Mouse (Mus musculus): Measurements from ENCODE around the gene Tnnt3. TPM values are rescaled to one million over a fixed set of nuclear protein-coding genes. Genes with fewer than 3 reads are reported as not detected.

The Tnnt3 gene
- polyA plus RNA-seq, 1 experiment from 2014 or later = 1.5 TPM

DNA sequence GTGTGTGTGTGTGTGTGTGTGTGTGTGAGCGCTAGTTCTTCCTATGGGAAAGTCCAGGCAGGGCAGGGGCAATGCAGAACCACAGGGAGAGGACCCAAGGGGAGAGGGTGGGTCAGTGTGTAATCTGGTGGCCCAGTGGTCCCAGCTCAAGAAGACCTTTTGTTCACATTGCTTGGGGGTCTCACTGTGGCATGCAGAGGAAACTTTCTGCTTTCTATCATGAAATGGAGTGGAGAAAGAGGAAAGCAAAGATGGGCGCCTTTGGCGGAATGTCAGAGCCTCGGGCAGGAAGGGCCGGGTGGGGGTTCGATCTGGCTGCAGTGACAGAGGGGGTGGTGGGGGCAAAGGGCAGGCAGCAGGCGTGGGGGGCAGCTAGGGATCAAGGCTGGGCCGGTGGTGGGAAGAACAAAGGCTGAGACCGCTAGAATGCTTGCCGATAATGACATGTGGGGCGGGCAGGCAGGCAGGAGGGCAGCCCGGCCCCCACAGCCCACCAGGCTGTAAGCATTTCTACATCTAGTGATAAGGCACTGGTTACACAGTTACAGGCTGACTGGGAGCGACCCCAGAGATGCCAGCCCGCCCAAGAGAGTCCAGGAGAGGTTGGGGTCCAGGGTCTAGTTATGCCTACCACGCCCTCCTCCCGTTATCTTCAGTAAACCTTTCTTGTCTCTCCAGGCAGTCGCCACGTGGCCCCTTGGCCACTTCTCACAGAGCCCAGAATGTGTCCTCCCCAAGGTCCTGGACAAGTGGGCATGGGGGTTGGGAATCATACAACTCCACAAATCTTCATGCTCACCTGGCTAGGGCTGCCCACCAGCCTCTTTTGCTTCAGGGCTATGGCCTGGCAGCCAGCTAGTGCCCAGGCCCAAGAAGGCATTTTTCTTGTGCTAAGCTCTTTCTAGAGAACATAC lies 62.6 kb downstream of the Tnnt3 start:
- no peak overlapping the region for H3K9ac ChIP-seq (replicated peaks; ENCODE audit: low read depth)
- TF ChIP-seq EP300 (IDR thresholded peaks at IDR 0.05) (no peak), CTCF (IDR thresholded peaks at IDR 0.05) (no peak)
- 34% methylated on average over 18 of the region's 18 CpGs for WGBS
- ATAC-seq = no peak
- H3K27ac ChIP-seq (ENCODE audit: low read length) = no peak overlapping the region
- no peaks in the 10 kb centered on the region for H3K27me3 ChIP-seq (replicated peaks; ENCODE audit: insufficient read depth, low read length)
- no peak overlapping the region for H3K4me2 ChIP-seq (replicated peaks; ENCODE audit: low read depth, low read length)
- no peak for DNase-seq (ENCODE audit: low spot score)
- H3K36me3 ChIP-seq (ENCODE audit: insufficient read depth, low read length) = no peaks in the 10 kb centered on the region
- H3K4me1 ChIP-seq (ENCODE audit: insufficient read depth, low read depth, low read length) = peaks cover 6% of the 10 kb centered on the region; the same call in 1 of the 2 replicates
- no peak overlapping the region for H3K4me3 ChIP-seq (ENCODE audit: low read depth, low read length)
- no peaks in the 10 kb centered on the region for H3K9me3 ChIP-seq (ENCODE audit: low read length)

DNA sequence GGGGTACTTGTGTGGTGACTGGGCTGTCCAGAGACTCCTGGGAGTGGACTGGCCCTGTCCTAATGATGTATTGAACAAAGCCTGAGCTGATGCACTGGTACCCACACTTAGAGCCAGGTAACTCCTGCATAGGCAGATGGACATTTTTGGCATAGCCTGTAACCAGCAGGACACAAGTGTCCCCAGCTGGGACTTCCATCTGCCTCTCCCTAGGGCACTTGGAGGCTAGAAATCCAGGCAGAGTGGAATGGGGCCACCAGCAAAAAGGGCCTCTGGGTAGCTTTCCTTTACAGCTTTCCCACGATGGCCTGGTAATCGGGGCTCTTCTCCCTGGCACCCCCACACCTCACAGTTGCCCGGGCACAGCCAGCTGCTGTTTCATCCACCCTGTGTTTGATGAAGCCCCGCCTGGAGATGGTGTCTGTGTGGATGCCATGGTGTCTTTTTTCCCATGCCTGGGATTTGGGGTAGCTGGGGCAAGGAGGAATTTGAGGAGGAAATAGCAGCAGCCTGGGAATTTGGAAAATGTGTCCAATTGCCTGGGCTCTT lies 63.3 kb downstream of the Tnnt3 start:
- Histone ChIP-seq H3K27me3 (replicated peaks; ENCODE audit: insufficient read depth, low read length) (no peaks in the 10 kb centered on the region), H3K9me3 (ENCODE audit: low read length) (no peaks in the 10 kb centered on the region), H3K4me1 (ENCODE audit: insufficient read depth, low read depth, low read length) (peaks cover 6% of the 10 kb centered on the region; the same call in 1 of the 2 replicates), H3K36me3 (ENCODE audit: insufficient read depth, low read length) (no peaks in the 10 kb centered on the region), H3K4me2 (replicated peaks; ENCODE audit: low read depth, low read length) (no peak overlapping the region), H3K4me3 (ENCODE audit: low read depth, low read length) (no peak overlapping the region), H3K27ac (ENCODE audit: low read length) (no peak overlapping the region), H3K9ac (replicated peaks; ENCODE audit: low read depth) (no peak overlapping the region)
- ATAC-seq = no peak
- WGBS = 56% methylated on average over 4 of the region's 4 CpGs
- no peak for DNase-seq (ENCODE audit: low spot score)
- TF ChIP-seq CTCF (IDR thresholded peaks at IDR 0.05) = no peak
- TF ChIP-seq EP300 (IDR thresholded peaks at IDR 0.05) = no peak

DNA sequence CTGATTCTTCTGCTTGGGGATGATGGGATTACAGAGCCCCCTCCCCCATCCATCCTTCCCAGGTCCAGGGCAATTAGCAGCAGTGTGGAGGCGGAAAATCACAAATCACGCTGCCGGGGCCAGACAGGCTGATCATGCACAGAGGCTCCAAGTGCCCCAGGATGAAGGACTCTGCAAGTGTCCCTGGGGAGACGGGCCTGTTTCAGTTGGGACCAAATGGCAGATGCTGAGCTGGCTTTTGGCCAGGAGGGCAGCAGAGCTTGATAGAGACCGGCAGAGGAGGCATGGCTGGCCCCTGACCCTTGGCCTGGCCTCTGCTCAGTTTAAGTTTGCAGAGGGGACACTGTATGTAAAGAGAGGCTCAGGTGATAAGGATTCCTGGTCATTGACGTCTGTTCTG lies 64.5 kb downstream of the Tnnt3 start:
- WGBS = 49% methylated on average over 6 of the region's 6 CpGs
- no peak for TF ChIP-seq CTCF (IDR thresholded peaks at IDR 0.05)
- no peak for TF ChIP-seq EP300 (IDR thresholded peaks at IDR 0.05)
- H3K4me2 ChIP-seq (replicated peaks; ENCODE audit: low read depth, low read length) = no peak overlapping the region
- H3K4me3 ChIP-seq (ENCODE audit: low read depth, low read length) = no peak overlapping the region
- no peak overlapping the region for H3K27ac ChIP-seq (ENCODE audit: low read length)
- no peaks in the 10 kb centered on the region for H3K9me3 ChIP-seq (ENCODE audit: low read length)
- ATAC-seq (no peak), DNase-seq (ENCODE audit: low spot score) (no peak)
- H3K4me1 ChIP-seq (ENCODE audit: insufficient read depth, low read depth, low read length) = peaks cover 6% of the 10 kb centered on the region; the same call in 1 of the 2 replicates
- H3K9ac ChIP-seq (replicated peaks; ENCODE audit: low read depth) = no peak overlapping the region
- no peaks in the 10 kb centered on the region for H3K27me3 ChIP-seq (replicated peaks; ENCODE audit: insufficient read depth, low read length)
- no peaks in the 10 kb centered on the region for H3K36me3 ChIP-seq (ENCODE audit: insufficient read depth, low read length)

DNA sequence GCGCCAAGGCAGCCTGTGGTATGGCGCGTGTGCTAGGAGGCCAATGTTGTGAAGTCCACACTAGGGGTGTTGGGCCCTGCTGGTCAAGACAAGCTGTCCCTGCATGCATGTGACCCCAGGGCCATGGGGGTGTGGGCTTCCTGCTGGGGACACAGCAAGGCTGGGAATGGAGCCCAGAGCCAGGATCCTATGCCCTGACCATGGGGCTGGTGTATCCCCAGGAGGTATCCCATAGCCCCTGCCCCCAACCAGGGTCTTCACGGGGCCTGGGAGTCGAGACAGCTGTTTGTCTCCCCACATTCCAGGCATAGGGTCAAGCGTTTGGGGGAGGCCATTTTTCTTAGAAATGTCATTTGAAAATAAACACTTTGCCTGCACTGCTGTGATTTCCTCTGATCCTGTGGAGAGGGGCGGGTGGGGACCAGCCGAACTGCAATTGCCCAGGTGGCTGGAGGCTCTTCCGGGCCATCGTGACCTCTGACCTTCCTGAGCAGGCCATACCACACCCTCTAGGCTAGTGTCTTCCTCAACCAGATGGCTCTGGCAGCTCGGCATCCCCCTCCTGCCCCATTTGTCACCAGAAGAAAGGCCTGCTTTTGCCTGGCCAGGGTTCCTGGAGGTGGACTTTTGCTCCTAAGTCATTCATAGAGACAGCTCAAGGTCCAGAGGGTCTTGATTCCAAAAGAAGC lies 66.5 kb downstream of the Tnnt3 start:
- DNase-seq (ENCODE audit: low spot score) = peak; percentile 29
- no peaks in the 10 kb centered on the region for H3K27me3 ChIP-seq (replicated peaks; ENCODE audit: insufficient read depth, low read length)
- no peak overlapping the region for H3K4me3 ChIP-seq (ENCODE audit: low read depth, low read length)
- TF ChIP-seq EP300 (IDR thresholded peaks at IDR 0.05) (no peak), CTCF (IDR thresholded peaks at IDR 0.05) (no peak)
- no peak overlapping the region for H3K27ac ChIP-seq (ENCODE audit: low read length)
- no peaks in the 10 kb centered on the region for H3K36me3 ChIP-seq (ENCODE audit: insufficient read depth, low read length)
- H3K9me3 ChIP-seq (ENCODE audit: low read length) = no peaks in the 10 kb centered on the region
- H3K9ac ChIP-seq (replicated peaks; ENCODE audit: low read depth) = no peak overlapping the region
- no peak overlapping the region for H3K4me2 ChIP-seq (replicated peaks; ENCODE audit: low read depth, low read length)
- peaks cover 6% of the 10 kb centered on the region; the same call in 1 of the 2 replicates for H3K4me1 ChIP-seq (ENCODE audit: insufficient read depth, low read depth, low read length)
- WGBS = 37% methylated on average over 11 of the region's 11 CpGs
- ATAC-seq = peak; percentile 59

Other genes starting within 250 kb of the Tnnt3 start
- gene Gm2431, start 240.5 kb upstream of the Tnnt3 start, polyA plus RNA-seq (2015; fragmentation: Nextera tagmentation; extraction: Ambion mirVana) = not detected in 2 replicates
- gene Gm4559, start 224.5 kb upstream of the Tnnt3 start, polyA plus RNA-seq (2015; fragmentation: Nextera tagmentation; extraction: Ambion mirVana) = not detected in 2 replicates
- gene Krtap5-1, start 201.7 kb upstream of the Tnnt3 start, polyA plus RNA-seq (2015; fragmentation: Nextera tagmentation; extraction: Ambion mirVana) = not detected in 2 replicates
- not detected in 2 replicates for gene Krtap5-4, start 195.3 kb upstream of the Tnnt3 start, polyA plus RNA-seq (2015; fragmentation: Nextera tagmentation; extraction: Ambion mirVana)
- 15.0 and 15.5 TPM in 2 replicates for gene Ifitm10, start 125.1 kb upstream of the Tnnt3 start, polyA plus RNA-seq (2015; fragmentation: Nextera tagmentation; extraction: Ambion mirVana)
- 0.80 TPM in 1 of 2 replicates, not detected in the other for gene Gm49369, start 116.2 kb upstream of the Tnnt3 start, polyA plus RNA-seq (2015; fragmentation: Nextera tagmentation; extraction: Ambion mirVana)
- 469 and 481 TPM in 2 replicates for gene Ctsd, start 110.8 kb upstream of the Tnnt3 start, polyA plus RNA-seq (2015; fragmentation: Nextera tagmentation; extraction: Ambion mirVana)
- 0.47 and 1.1 TPM in 2 replicates for gene Syt8, start 64.0 kb upstream of the Tnnt3 start, polyA plus RNA-seq (2015; fragmentation: Nextera tagmentation; extraction: Ambion mirVana)
- gene Tnni2, start 57.0 kb upstream of the Tnnt3 start, polyA plus RNA-seq (2015; fragmentation: Nextera tagmentation; extraction: Ambion mirVana) = 1.9 and 2.1 TPM in 2 replicates
- gene Lsp1, start 38.0 kb upstream of the Tnnt3 start, polyA plus RNA-seq (2015; fragmentation: Nextera tagmentation; extraction: Ambion mirVana) = 90.8 and 92.3 TPM in 2 replicates
- 15.2 and 15.7 TPM in 2 replicates for gene Mrpl23, start 33.9 kb downstream of the Tnnt3 start, polyA plus RNA-seq (2015; fragmentation: Nextera tagmentation; extraction: Ambion mirVana)
- 131 and 135 TPM in 2 replicates for gene Igf2, start 168.0 kb downstream of the Tnnt3 start, polyA plus RNA-seq (2015; fragmentation: Nextera tagmentation; extraction: Ambion mirVana)
- not detected in 2 replicates for gene Gm49394, start 171.1 kb downstream of the Tnnt3 start, polyA plus RNA-seq (2015; fragmentation: Nextera tagmentation; extraction: Ambion mirVana)
- gene Ins2, start 244.5 kb downstream of the Tnnt3 start, polyA plus RNA-seq (2015; fragmentation: Nextera tagmentation; extraction: Ambion mirVana) = not detected in 2 replicates